Mouse (Mus musculus): ENCODE measurements around the gene Etv4. TPM values are rescaled to one million over a fixed set of nuclear protein-coding genes. Genes with fewer than 3 reads are reported as not detected.

Etv4 gene
- polyA plus RNA-seq, 1 experiment from 2014 or later: 9.8 TPM

DNA sequence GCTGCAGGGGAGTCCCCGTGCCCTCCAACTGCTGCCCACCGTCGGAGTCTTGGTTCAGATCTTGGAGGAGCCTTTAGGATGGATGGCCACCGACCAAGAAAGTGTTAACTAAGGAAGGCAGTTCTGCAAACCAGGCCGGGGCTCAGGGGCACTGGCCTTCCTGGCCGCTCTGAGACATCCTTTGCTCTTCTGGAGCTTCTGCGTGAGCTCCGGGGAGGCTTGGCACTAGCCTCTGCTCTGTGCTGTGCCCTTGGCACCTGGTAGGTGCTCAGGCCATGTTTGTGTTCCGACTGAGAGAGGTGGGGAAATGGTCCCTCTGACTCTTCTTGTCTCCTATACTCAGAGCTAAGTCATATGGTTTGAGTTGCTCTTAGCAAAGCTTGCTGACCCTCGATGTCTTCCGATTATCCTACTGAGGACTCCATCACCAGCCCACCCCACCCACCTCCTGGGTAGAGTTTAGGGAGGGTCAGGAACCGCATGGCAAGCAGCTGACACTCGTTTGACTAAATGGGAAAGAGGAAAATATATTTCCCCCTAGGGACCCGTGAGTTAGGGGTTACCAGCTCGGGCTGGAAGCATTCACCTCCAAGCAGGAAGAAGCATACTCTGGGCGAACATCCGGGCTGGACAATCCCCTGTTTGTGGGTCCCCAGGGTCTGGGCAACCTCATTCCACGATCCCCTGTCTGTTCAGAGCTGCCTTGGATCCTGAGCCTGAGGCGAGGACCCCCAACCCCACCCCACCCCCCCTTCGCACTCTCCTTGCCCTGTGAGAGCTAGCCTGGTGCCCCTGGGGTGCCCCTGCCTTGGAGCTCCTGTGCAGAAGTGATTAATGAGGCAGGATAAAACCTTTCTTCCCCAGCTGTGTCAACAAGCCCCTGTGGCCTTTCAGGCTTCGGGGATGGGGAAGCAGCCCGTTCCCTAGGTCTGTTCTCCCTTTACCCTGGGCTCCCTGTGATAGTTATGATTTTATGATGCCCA, 30.2 kb upstream of the Etv4 start:
- no peak overlapping the region for H3K9ac ChIP-seq (ENCODE audit: low read depth, low read length)
- WGBS: 21% methylated on average over 22 of the region's 22 CpGs

GRCm38 (mm10) chr11:101814375-101815102, 29.4 kb upstream of the Etv4 start:
- Histone ChIP-seq H3K9ac (ENCODE audit: low read depth, low read length) (no peak overlapping the region), H3K4me2 (ENCODE audit: low read length) (peak overlapping the region; percentile 40), H3K36me3 (ENCODE audit: control insufficient read depth, insufficient read depth, low read length) (no peaks in the 10 kb centered on the region), H3K9me3 (replicated peaks; ENCODE audit: control insufficient read depth, low read length, poor library complexity, severe bottlenecking) (no peaks in the 10 kb centered on the region), H3K4me1 (ENCODE audit: control insufficient read depth, insufficient read depth, low read length) (peaks cover 2% of the 10 kb centered on the region; the same call in 1 of the 2 replicates), H3K4me3 (ENCODE audit: low read depth, low read length) (no peak overlapping the region; the same call in 1 of the 2 replicates), H3K27me3 (ENCODE audit: control insufficient read depth, insufficient read depth, low read depth, low read length) (peaks cover 6% of the 10 kb centered on the region; the same call in 1 of the 2 replicates), H3K27ac (ENCODE audit: low read length) (no peak overlapping the region)
- 8% methylated on average over 23 of the region's 23 CpGs for WGBS
- ATAC-seq: peak; percentile 36; the same call in 1 of the 2 replicates

More for the DNA sequence above, 30.2 kb upstream of the Etv4 start:
- Histone ChIP-seq H3K4me2 (ENCODE audit: low read length) (no peak overlapping the region; the same call in 1 of the 2 replicates), H3K4me1 (ENCODE audit: control insufficient read depth, insufficient read depth, low read length) (peaks cover 2% of the 10 kb centered on the region; the same call in 1 of the 2 replicates), H3K4me3 (ENCODE audit: low read depth, low read length) (no peak overlapping the region), H3K27ac (ENCODE audit: low read length) (no peak overlapping the region), H3K36me3 (ENCODE audit: control insufficient read depth, insufficient read depth, low read length) (no peaks in the 10 kb centered on the region), H3K27me3 (ENCODE audit: control insufficient read depth, insufficient read depth, low read depth, low read length) (peaks cover 6% of the 10 kb centered on the region; the same call in 1 of the 2 replicates), H3K9me3 (replicated peaks; ENCODE audit: control insufficient read depth, low read length, poor library complexity, severe bottlenecking) (no peaks in the 10 kb centered on the region)
- ATAC-seq: no peak

DNA sequence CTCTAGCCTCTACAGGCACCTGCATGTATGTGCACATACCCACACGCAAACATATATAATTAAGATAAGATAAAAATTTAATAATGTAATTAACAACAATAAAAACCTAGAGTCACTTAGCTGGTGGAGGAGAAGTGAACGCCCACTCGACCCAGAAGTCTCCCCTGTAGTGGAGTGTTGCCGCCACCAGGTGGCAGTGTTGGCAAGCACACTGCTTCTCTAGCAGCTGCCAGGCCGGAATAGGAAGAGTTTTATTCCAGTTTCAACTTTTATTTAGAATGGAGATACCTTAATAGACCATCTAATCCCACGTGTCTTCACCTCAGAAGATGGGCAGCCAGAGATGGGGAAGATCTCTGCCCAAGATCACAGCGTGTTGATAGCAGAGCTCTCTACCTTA, 28.1 kb upstream of the Etv4 start:
- ATAC-seq: no peak
- H3K4me3 ChIP-seq (ENCODE audit: low read depth, low read length): no peak overlapping the region
- H3K4me2 ChIP-seq (ENCODE audit: low read length): no peak overlapping the region
- H3K4me1 ChIP-seq (ENCODE audit: control insufficient read depth, insufficient read depth, low read length): peaks cover 2% of the 10 kb centered on the region; the same call in 1 of the 2 replicates
- H3K9ac ChIP-seq (ENCODE audit: low read depth, low read length): no peak overlapping the region
- H3K9me3 ChIP-seq (replicated peaks; ENCODE audit: control insufficient read depth, low read length, poor library complexity, severe bottlenecking): no peaks in the 10 kb centered on the region
- H3K27ac ChIP-seq (ENCODE audit: low read length): no peak overlapping the region
- WGBS: under 1% methylated on average over 7 of the region's 7 CpGs
- no peaks in the 10 kb centered on the region for H3K36me3 ChIP-seq (ENCODE audit: control insufficient read depth, insufficient read depth, low read length)
- peaks cover 6% of the 10 kb centered on the region; the same call in 1 of the 2 replicates for H3K27me3 ChIP-seq (ENCODE audit: control insufficient read depth, insufficient read depth, low read depth, low read length)

DNA sequence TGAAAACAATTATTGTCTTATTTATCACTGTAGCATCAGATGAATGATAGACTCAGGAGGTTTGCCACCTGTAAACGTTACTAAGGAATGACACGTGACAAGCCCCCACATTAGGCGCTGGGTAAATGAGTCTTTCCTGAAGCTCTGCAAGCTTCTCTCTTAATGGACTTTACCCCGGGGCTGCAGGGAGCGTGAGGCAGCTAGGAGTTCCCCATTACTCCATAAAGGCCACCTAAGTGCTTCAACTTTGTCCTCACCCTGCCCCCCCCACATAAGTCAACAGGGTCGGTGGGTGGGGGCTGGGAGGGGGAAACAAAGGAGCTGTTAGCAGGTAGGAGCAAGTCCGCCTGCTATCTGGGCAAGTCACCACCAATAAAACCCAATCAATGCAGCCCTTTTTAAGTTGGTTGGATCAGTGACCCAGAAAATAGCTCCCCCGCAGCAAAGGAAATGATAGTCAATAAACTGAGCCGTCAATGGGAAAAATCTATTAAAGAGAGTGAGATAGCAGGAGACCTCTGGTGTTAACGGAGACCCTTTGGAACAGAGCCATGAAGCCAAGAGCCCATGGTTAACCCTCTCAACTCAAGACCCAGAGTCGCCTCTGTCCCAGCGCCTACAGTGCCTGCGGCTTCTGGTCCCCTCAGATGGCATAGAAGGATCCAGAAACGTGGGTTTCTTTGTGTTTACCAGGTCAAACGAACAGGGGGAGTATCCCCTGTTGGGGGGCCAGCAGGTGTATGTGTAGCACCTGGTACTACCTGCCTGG, 24.1 kb upstream of the Etv4 start:
- 35% methylated on average over 15 of the region's 15 CpGs for WGBS
- ATAC-seq: no peak
- no peak overlapping the region for H3K4me2 ChIP-seq (ENCODE audit: low read length)
- no peaks in the 10 kb centered on the region for H3K9me3 ChIP-seq (replicated peaks; ENCODE audit: control insufficient read depth, low read length, poor library complexity, severe bottlenecking)
- H3K27ac ChIP-seq (ENCODE audit: low read length): no peak overlapping the region
- H3K36me3 ChIP-seq (ENCODE audit: control insufficient read depth, insufficient read depth, low read length): no peaks in the 10 kb centered on the region
- H3K4me3 ChIP-seq (ENCODE audit: low read depth, low read length): no peak overlapping the region
- H3K4me1 ChIP-seq (ENCODE audit: control insufficient read depth, insufficient read depth, low read length): no peaks in the 10 kb centered on the region; the same call in 1 of the 2 replicates
- peaks cover 8% of the 10 kb centered on the region; the same call in 1 of the 2 replicates for H3K27me3 ChIP-seq (ENCODE audit: control insufficient read depth, insufficient read depth, low read depth, low read length)
- no peak overlapping the region for H3K9ac ChIP-seq (ENCODE audit: low read depth, low read length)

- no peak for ATAC-seq
- H3K36me3 ChIP-seq (ENCODE audit: control insufficient read depth, insufficient read depth, low read length): no peaks in the 10 kb centered on the region
- no peak overlapping the region for H3K9ac ChIP-seq (ENCODE audit: low read depth, low read length)
- H3K27ac ChIP-seq (ENCODE audit: low read length): no peak overlapping the region
- H3K4me2 ChIP-seq (ENCODE audit: low read length): no peak overlapping the region
- H3K9me3 ChIP-seq (replicated peaks; ENCODE audit: control insufficient read depth, low read length, poor library complexity, severe bottlenecking): no peaks in the 10 kb centered on the region
- WGBS: 85% methylated on average over 10 of the region's 10 CpGs
- 0 out of 2 replicates have a peak, but pooled peaks cover 3% of the 10 kb centered on the region for H3K27me3 ChIP-seq (ENCODE audit: control insufficient read depth, insufficient read depth, low read depth, low read length)
- H3K4me1 ChIP-seq (ENCODE audit: control insufficient read depth, insufficient read depth, low read length): no peaks in the 10 kb centered on the region
- no peak overlapping the region for H3K4me3 ChIP-seq (ENCODE audit: low read depth, low read length)
These were observed 22.1 kb upstream of the Etv4 start for GRCm38 (mm10) chr11:101807266-101807665.

- 58% methylated on average over 12 of the region's 12 CpGs for WGBS
- no peaks in the 10 kb centered on the region for H3K36me3 ChIP-seq (ENCODE audit: control insufficient read depth, insufficient read depth, low read length)
- no peak overlapping the region for H3K27ac ChIP-seq (ENCODE audit: low read length)
- 0 out of 2 replicates have a peak, but pooled peaks cover 3% of the 10 kb centered on the region for H3K27me3 ChIP-seq (ENCODE audit: control insufficient read depth, insufficient read depth, low read depth, low read length)
- H3K4me1 ChIP-seq (ENCODE audit: control insufficient read depth, insufficient read depth, low read length): no peaks in the 10 kb centered on the region
- ATAC-seq: no peak
- H3K4me2 ChIP-seq (ENCODE audit: low read length): no peak overlapping the region
- H3K9ac ChIP-seq (ENCODE audit: low read depth, low read length): no peak overlapping the region
- H3K4me3 ChIP-seq (ENCODE audit: low read depth, low read length): no peak overlapping the region
- H3K9me3 ChIP-seq (replicated peaks; ENCODE audit: control insufficient read depth, low read length, poor library complexity, severe bottlenecking): no peaks in the 10 kb centered on the region
These were observed 21.6 kb upstream of the Etv4 start for GRCm38 (mm10) chr11:101806741-101807140.

DNA sequence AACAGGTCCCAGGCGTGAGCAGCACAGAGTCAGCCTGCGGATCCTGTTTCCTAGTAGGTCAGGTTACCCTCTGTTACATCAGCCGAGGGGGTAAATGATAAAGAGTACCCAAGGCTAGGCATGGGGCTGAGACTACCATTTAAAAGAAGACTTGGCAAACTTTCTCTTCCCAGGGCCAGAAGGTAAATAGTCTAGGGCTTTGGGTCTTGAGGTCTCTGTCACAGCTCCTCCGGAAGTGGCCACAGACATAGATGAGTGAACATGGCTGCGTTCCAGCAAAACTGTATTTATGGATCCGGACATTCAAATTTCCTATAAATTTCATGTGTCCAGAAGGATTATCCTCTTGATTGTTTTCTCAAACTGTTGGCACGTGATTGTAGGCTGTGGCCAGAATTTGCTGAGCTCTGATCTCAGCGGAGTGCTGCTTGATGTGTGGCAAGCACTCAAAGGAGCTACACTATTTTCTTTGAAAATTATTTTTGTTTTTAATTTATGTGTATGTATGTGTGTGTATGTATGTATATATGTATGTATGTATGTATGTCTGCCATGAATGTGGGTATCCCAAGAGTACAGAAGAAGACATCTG, 20.0 kb upstream of the Etv4 start:
- Histone ChIP-seq H3K4me1 (ENCODE audit: control insufficient read depth, insufficient read depth, low read length) (0 out of 2 replicates have a peak, but pooled peaks cover 4% of the 10 kb centered on the region), H3K27ac (ENCODE audit: low read length) (no peak overlapping the region), H3K4me2 (ENCODE audit: low read length) (no peak overlapping the region), H3K9me3 (replicated peaks; ENCODE audit: control insufficient read depth, low read length, poor library complexity, severe bottlenecking) (no peaks in the 10 kb centered on the region), H3K4me3 (ENCODE audit: low read depth, low read length) (no peak overlapping the region), H3K27me3 (ENCODE audit: control insufficient read depth, insufficient read depth, low read depth, low read length) (0 out of 2 replicates have a peak, but pooled peaks cover 3% of the 10 kb centered on the region), H3K9ac (ENCODE audit: low read depth, low read length) (no peak overlapping the region), H3K36me3 (ENCODE audit: control insufficient read depth, insufficient read depth, low read length) (no peaks in the 10 kb centered on the region)
- 84% methylated on average over 8 of the region's 8 CpGs for WGBS
- ATAC-seq: no peak

GRCm38 (mm10) chr11:101801386-101801785, 16.2 kb upstream of the Etv4 start:
- WGBS: 9% methylated on average over 5 of the region's 5 CpGs
- H3K4me2 ChIP-seq (ENCODE audit: low read length): no peak overlapping the region
- H3K27me3 ChIP-seq (ENCODE audit: control insufficient read depth, insufficient read depth, low read depth, low read length): 0 out of 2 replicates have a peak, but pooled peaks cover 3% of the 10 kb centered on the region
- H3K9ac ChIP-seq (ENCODE audit: low read depth, low read length): no peak overlapping the region
- H3K4me1 ChIP-seq (ENCODE audit: control insufficient read depth, insufficient read depth, low read length): 0 out of 2 replicates have a peak, but pooled peaks cover 4% of the 10 kb centered on the region
- no peak overlapping the region for H3K4me3 ChIP-seq (ENCODE audit: low read depth, low read length)
- H3K27ac ChIP-seq (ENCODE audit: low read length): no peak overlapping the region
- H3K9me3 ChIP-seq (replicated peaks; ENCODE audit: control insufficient read depth, low read length, poor library complexity, severe bottlenecking): no peaks in the 10 kb centered on the region
- no peak for ATAC-seq
- H3K36me3 ChIP-seq (ENCODE audit: control insufficient read depth, insufficient read depth, low read length): no peaks in the 10 kb centered on the region
